Mouse (Mus musculus) left cerebral cortex, adult 18-20 months (tissue): ENCODE measurements around the gene Cog2. TPM values are rescaled to one million over a fixed set of nuclear protein-coding genes. Genes with fewer than 3 reads are reported as not detected.

Source experiments
- DNase-seq, 2 experiments: peaks; one replicate each; pipeline ENCODE4 v3.0.0; 2021 to 2022; ENCODE audit warnings: low spot score in 2 of 2, mixed read lengths in 1 of 2
- total RNA-seq, 2 experiments: library from RNA; stranded (reverse); gene quantifications; 2 replicates each; pipeline ENCODE4 v1.2.3; 2021

Cog2 gene
- total RNA-seq, 2 experiments from 2014 or later: 35.4 to 37.7 TPM

DNA sequence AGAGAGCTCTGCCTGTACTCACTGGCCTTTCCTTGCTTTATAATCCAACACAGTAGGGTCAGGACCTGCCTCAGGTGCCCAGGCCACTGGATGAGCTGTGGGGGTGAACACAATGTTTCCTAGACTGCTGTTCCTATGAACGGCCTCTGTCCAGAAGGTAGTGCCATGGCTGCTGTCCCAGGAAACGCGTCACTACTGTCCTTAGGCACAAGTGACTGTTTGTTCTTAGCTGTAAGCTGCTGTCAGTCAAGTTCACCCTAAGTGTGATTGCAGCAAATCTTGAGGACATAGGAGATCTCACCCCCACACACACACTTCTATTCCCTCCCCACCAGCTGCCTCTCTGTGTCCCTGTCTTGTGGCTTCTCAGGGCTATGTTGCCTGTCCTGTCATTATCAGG, 47.0 kb downstream of the Cog2 start:
- no peak for DNase-seq

DNA sequence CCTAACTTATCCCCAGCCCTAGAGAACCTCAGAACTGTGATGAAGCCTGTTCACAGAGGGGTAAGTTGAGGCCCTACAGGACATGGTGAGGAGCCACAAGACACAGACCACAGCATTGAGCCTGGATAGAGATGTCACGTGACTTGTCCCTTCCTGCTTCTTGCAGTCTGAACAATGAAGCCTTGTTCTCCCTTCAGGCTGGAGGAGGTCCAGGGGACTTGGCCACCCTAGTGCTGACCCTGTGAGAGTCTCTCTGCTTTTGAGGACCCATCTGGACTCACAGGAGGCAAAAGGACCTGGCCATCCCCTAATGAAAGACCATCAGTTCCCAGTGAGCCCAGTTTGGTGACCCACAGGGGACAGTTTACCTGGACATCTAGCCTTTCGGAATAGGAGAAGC, 48.5 kb downstream of the Cog2 start:
- DNase-seq: no peak

DNA sequence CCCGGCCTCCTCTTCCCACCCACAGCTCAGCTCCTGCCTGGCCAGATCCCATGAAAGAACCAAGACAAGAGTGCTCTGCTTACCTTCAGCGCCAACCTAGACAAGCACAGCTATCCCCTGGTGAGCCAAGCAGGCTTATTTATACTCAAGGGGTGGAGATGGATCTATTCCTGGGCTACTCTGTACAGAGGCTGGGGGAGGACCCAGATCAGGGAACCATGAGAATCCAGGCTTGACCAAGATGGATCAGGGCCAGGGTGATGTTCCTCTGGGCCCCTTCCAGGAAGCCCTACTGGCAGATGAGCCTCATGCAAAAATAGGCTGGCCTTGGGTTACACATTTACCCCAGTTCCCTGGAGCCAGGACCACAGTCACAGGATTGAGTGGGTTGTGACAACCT, 49.0 kb downstream of the Cog2 start, which contains the start of gene Agt:
Gene Agt (minus strand): TSS at position 114 of the 400 bp plus-strand sequence.
- peak; percentile 29 to 56 for DNase-seq

DNA sequence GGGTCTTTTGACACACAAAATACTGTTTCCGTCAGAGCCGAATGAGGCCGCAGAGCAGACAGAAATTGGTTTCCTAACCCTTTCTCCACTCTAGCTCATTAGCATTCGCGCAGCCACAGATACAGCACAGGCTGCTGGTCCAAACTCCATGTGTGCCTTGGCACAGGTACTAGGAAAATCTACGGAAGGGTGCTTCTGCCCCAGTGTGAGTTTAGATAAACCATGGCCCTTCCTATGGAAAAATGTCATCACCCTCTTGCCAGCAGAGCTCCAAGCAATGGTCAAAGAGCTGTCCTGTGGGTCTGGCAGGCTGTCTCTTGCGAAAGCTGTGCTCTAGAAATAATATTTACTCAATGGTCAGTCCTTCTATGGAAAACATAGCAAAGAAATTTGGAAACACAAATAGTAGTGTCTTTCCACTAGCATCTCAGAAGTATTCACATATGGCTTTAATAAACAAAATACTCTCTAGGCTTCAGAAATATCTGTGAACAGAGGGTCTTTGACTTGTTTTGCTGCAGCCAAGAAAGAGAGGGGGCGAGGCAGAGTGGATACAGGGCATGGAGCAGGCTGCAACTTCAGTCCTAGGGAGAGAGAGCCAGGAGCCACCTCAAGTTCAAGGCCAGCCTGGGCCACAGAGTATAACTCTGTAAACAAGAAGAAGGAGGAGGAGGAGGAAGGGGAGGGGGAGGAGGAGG, 51.3 kb downstream of the Cog2 start:
- no peak for DNase-seq

DNA sequence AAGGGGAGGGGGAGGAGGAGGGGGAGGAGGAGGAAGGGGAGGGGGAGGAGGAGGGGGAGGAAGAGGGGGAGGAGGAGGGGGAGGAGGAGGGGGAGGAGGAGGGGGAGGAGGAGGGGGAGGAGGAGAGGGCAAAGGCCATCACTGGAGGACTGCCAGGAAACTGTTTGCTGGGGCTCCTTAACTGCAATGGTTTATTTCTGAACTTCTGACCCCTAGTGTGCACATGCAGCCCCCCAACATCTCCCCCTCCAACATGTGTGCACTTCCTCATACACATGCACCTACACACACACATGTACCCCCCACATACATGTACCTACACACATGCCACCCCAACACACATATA, 51.8 kb downstream of the Cog2 start:
- no peak for DNase-seq

DNA sequence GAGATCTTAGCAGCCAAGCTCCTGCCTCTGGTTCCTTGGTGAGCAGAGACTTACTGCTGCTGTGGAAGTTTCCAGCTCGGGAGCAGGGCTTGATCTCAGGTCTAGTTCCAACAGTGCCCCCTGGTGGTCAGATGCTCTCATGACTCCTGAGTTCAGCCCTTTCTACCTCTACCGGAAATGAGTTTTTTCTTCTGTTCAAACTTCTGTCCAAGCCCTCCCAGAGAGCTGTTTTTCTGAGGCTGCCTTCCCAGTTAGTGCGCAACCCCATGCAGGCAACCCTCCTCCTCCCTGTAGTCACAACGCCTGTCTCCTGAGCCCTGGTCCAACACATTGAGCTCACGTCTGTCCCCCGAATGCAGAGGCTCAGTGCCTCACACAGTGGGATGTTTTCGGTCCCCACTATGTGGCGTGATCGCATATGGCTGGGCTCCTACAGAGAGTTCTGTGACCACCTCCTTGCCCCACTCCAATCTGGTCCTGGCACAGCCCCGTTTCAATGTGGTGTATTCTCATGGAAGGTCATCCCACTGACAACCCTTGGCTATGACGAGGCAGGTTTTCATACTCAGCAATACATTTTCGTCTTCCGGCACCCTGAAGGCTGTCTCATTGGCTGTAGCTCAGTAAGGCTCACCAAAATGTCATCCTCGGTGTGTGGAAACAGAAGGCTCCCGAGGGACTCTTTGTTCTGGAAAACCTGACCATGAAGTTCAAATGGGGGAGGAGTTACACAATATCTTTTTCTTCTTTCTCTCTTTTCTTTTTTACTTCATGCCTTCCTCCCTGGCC, 53.2 kb downstream of the Cog2 start:
- peak; percentile 93 to 96 for DNase-seq

DNA sequence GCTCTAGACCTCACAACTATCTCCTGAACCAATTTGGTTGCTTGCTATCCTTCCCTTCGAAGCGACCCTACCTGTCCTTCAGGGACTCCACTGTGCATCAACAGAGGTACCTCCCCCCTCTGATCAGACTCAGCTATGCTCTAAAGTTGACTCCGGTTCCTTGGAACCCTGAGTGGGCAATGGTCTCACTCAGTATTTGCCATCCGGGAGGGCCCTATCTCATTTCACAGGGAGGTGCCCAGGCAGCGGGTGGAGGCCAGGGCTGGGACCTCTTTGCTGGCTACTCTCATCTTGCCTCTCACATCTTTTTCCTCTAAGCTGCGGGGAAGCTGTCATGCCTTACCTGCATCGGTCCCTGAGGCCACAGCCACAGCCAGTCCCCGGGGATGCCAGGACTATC, 55.2 kb downstream of the Cog2 start, which contains the start of gene Capn9:
Gene Capn9 (plus strand): TSS at position 301 of the 400 bp plus-strand sequence.
- DNase-seq: no peak

DNA sequence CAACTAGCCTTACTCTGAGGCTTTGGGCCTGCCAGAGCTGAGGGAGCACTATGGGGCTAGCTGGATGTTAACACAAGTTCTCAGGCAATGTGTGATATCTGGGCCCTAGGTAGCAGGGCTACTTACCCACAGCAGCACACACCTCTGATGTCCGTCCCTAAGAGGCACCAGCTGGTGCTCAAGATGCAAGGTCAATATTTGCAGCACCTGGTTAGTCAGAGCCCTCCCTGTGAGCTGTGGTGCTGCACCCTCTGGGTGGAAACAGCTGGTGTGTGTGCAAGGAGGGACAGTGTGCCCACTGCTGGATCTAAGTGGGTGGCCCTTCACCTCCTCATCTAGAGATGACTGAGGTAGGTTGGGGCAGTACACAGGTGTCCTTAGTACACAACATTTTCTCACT, 56.2 kb downstream of the Cog2 start:
- no peak for DNase-seq

DNA sequence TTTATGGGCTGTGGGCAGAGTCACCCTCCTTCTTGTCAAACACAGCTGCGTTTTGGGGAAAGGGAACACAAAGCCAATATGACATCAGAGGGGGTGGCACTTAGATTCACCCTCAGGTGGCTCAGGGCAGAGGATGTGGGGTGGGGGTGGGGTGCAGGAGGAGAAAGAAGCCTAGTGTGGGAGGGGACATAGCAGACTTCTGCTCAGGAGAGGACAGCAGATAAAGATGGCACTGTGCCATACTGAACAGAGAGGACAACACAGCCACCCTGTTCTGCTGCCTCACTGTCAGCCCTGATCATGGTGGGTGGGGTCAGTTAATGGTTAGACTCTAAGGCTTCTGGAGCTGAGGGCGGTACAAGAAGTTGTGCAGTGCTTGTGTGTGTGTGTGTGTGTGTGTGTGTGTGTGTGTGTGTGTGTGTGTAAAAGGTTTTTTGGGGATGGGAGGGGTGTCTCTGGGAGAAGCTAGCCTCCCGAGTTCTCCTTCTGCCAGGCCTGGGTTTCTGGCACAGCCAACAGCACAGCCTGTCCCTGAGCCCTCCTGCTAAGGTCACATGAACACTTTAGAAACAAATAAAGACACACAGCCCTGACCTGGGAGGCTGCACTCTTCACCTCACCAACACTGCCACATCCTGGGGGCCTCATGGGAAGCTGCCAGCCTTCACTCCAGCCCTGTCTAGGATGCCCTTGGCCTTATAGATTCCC, 65.3 kb downstream of the Cog2 start:
- no peak for DNase-seq

DNA sequence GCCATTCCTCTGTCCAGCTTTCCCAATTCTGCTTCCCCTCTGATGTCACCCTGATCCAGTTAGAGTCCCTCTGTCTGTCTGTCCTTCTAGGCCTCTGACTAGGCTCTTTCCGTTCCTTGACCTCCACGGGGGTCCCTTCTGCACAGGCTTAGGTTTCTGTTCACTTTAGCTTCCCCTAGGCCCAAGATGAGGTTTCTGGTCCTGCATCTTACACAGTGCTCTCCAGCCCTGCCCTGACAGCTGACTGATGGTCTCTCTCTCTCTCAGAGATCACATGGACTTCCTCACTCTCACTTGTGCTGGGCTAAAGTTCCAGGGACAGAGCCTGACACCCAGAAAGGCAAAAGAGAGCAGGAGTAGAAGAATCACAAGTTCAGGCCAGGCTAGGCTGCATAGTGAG, 66.0 kb downstream of the Cog2 start:
- DNase-seq: no peak

DNA sequence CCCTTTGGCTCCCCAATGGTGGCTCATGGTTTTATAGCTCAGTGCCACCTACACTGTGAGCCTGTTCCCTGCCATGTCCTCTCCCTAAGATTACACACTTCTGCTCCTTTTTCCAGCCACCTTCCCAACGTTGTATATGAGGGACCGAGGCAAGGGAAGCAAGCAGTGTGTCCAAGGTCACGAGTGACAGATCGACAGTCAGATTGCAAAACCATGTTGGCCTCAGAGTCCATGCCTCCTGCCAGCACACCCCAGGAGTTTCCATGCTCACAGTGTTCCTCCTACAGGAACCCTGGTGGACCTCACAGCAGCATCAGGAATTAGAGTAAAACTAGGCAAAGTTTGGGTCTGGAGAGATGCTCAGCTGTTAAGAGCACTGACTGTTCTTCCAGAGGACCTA, 68.8 kb downstream of the Cog2 start:
- DNase-seq: no peak

Other genes starting within 250 kb of the Cog2 start
- 100 to 1,000 TPM; 208 to 219 TPM for gene Pgbd5, start 81.1 kb upstream of the Cog2 start, total RNA-seq
- gene Agt, start 48.9 kb downstream of the Cog2 start, total RNA-seq: 10 to 100 TPM; 13.2 to 14.8 TPM
- gene Capn9, start 55.3 kb downstream of the Cog2 start, total RNA-seq: not detected
- 10 to 100 TPM; 56.4 to 66.5 TPM for gene 2310022B05Rik, start 142.6 kb downstream of the Cog2 start, total RNA-seq
- gene Ttc13, start 201.2 kb downstream of the Cog2 start, total RNA-seq: 10 to 100 TPM; 36.7 to 38.6 TPM
- gene Arv1, start 201.4 kb downstream of the Cog2 start, total RNA-seq: 10 to 100 TPM; 10.3 to 12.8 TPM
- gene Fam89a, start 231.1 kb downstream of the Cog2 start, total RNA-seq: under 1 TPM; 0.49 to 0.53 TPM